Mouse (Mus musculus) adrenal gland, postnatal 14 days (tissue): ENCODE measurements around the gene A630001G21Rik. TPM values are rescaled to one million over a fixed set of nuclear protein-coding genes. Genes with fewer than 3 reads are reported as not detected.
A peak's percentile ranks its signal among the peaks of the same experiment; 100 is the strongest.

Experiments used
- DNase-seq: peaks from one replicate; pipeline ENCODE4 v3.0.0; 2021; ENCODE audit warnings: mixed read lengths
- total RNA-seq: library from RNA; stranded (reverse); gene quantifications from 2 replicates; pipeline ENCODE4 v1.2.3, GENCODE M21; 2021

The A630001G21Rik gene
- total RNA-seq, 1 experiment from 2014 or later: 0.59 TPM

DNA sequence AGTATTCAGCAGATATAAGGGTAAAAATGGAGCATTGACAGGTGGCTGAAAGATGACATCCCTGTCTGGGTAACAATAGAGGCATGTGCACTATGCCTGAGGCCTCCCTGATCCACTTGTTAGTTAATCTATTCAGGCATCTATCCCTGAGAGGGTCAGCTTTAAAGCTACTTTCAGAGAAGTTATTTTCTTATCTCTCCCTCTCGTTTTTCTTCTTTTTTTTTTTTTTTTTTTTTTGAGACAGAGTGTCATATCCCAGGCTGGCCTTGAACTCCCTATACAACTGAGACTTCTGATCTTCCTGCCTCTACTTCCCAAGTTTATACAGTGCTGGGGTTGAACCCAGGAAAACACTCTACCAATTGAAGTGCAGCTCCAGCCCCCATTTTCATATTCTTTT is 10.7 kb downstream of the A630001G21Rik start:
- no peak for DNase-seq

DNA sequence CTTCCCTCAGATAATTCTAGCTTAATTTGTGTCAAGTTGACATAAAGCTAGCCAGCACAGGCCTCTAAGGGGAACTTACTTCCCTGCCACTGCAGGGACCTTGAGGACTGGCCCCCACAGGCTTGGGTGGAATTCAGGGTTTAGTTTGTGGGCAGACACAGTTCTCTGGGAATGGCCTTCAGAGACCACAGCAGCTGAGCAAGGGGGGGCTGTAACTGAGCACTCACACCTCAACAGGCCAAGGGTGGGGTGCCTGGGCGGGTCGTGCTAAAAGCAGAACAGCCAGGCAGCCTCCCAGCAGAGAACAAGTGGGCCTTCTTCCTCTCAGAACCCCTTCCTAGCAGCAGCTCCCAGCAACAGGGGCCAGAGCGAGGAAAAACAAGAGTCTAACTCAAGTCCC is 12.3 kb downstream of the A630001G21Rik start:
- no peak for DNase-seq

GRCm38 (mm10) chr1:85764291-85764690 is 14.2 kb downstream of the A630001G21Rik start:
- DNase-seq: no peak

DNA sequence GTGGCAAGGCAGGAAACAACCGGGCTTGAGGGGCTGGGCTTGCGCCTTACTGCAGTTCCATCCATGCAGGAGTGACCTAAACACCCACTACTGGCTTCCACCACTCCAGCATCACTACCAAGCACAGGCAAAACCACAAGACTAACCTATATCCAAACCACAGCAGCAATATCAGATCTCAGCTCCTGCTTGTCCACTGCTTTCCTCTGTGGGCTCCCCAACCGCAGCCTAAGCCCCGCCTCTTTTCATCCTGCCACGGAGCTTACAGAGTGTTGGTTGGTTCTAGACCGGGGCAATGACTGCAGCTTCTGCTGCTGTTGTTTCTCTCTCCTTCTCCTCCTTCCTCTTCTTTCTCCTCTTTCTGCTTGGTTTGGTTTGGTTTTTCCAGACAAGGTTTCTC is 15.1 kb downstream of the A630001G21Rik start:
- DNase-seq: no peak

GRCm38 (mm10) chr1:85761665-85762064 is 16.8 kb downstream of the A630001G21Rik start:
- no peak for DNase-seq

DNA sequence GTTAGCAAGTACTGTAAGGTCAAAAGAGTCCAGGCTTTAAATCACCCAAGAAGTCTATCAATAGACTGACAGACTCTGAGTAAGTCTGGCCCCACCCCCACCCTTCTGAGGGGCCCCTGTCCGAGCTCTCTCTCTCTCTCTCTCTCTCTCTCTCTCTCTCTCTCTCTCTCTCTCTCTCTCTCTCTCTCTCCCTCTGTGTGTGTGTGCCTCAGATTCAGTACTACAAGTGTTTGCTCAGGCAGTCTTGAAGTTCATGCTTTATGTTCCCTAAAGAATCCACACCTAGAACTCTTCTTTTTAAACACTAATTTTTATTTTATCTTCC is 19.5 kb downstream of the A630001G21Rik start:
- no peak for DNase-seq

GRCm38 (mm10) chr1:85758231-85758968 is 20.0 kb downstream of the A630001G21Rik start:
- DNase-seq: no peak

DNA sequence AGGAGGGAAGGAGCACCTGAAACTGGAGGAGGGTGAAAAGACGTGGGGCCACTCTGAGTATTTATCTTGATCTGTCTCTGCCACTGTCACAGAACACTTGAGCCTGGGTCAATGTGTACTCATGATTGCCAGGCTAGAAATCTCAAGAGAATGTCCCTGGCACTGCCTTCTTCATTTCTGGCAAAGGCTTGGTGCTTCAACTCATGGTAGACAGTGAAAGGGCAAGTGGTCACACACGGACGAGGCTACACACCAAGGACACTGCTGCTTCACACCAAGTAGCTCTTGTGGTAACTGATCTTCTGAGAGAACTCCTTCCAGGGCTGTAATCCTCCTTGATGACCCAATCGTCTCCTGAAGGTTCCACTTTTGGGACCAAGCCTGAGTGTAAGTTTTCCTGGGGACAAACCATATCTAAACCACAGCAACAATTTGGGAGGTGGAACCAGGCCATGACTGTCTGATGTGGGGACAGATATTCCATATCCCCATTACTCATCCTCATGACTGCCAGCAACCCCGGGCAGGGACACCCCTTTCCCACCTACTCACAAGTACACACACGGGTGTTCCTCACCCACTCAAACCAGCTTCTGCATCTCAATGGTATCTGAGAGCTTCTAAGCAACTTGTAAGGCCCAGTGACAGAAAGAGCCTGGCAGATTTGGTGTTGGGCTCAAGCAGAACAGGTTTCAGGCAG is 20.8 kb downstream of the A630001G21Rik start:
- DNase-seq: peak; percentile 22

DNA sequence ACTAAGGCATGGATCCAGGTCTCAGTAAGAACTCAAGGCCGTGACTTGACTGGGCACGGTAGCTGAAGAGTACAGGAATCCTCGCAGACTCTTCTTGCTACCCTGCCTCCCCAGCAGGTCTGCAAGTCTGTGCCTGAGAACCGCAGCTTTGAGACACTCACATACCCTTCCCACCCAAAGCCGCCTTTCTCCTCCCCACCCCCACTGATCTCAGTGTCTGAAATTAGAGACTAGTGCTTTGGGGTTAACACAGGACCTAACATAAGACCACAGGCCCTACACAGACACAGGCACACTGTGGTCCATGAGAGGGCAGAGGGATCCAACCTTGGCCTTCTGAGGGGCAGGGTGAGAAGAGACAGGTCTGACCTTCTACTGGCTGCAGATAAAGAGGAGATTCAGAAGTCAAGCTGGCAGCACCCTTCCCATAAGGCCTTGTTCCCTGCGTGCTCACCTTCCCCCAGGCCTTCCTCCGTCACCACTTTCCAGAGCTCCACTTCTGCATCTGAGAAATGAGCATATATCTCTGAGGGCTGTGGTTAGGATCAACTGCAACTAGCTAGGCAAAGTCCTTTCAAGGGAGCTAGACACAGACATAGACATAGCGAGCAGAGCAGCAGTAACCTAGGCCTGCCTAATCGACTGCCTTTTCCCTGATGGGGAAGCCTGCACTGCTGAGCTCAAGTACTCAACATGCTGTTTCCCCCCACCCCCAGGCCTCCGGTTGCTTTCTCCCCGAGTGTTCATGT is 26.3 kb downstream of the A630001G21Rik start:
- peak; percentile 26 for DNase-seq

DNA sequence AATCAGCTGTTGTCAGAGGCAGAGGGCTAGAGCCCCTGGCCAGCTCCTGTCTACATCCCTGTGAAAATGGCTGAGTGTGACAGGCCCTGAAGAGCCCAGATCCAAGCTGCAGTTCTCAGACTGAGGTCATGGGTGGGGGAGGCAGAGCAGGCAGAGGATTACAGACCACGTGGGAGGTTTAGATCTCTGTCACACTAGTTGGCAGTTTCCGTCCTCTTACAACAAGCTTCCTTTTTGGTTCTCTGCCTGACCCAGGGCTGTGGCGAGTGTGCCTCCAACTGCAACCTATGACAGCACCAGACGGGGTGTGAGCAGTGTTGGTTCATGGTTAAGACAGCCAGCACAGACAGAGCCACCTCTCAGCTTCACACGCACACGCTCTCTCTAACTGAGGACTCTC is 26.9 kb downstream of the A630001G21Rik start:
- peak; percentile 75 for DNase-seq

- no peak for DNase-seq
Observed at GRCm38 (mm10) chr1:85750650-85751049, 27.8 kb downstream of the A630001G21Rik start.

DNA sequence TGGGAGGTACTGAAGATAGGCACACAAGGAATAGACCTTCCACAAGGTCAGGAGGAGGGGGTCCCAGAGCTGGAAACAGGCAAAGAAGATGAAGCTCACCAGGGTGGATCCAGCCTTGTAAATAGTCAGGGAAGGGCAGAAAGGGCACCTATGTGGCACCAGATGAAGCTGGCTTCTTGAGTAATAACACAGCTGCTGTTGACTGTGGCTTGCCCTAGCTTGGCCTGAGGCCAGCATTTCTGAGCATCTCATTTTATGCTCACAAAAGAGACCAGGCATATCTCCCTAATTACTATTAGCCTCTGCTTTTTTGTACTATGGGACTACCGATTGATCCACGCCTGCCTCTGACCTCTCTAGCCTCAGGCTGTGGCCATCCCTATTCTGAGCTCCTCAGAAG is 28.6 kb downstream of the A630001G21Rik start:
- DNase-seq: peak; percentile 51

- peak; percentile 18 for DNase-seq
Observed at GRCm38 (mm10) chr1:85746511-85746910, 31.9 kb downstream of the A630001G21Rik start.

GRCm38 (mm10) chr1:85744539-85744938 is 33.9 kb downstream of the A630001G21Rik start:
- no peak for DNase-seq

GRCm38 (mm10) chr1:85742916-85743505 is 35.4 kb downstream of the A630001G21Rik start:
- DNase-seq: no peak

DNA sequence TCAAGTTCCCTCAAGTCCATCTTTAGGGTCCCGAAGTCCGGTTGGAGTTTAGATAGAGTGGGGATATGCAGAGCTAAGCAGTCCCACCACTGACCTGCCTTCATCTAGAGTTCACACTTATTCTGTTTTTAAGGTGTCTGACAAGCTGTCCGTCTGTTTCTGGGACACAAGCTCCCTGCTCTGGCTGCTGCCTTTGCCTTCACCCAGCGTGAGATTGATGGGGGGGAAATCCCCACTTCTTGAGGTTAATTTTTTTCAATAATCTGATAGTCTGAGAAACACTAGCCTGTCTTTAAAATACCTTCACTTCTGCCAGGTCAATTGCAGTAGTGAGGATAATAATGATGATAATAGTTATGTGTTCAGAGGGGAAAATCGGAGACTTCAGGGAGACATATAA is 36.1 kb downstream of the A630001G21Rik start:
- no peak for DNase-seq

GRCm38 (mm10) chr1:85740923-85741322 is 37.5 kb downstream of the A630001G21Rik start:
- no peak for DNase-seq

GRCm38 (mm10) chr1:85739819-85740218 is 38.6 kb downstream of the A630001G21Rik start:
- no peak for DNase-seq

- DNase-seq: no peak
Observed at GRCm38 (mm10) chr1:85739000-85739399, 39.4 kb downstream of the A630001G21Rik start.

DNA sequence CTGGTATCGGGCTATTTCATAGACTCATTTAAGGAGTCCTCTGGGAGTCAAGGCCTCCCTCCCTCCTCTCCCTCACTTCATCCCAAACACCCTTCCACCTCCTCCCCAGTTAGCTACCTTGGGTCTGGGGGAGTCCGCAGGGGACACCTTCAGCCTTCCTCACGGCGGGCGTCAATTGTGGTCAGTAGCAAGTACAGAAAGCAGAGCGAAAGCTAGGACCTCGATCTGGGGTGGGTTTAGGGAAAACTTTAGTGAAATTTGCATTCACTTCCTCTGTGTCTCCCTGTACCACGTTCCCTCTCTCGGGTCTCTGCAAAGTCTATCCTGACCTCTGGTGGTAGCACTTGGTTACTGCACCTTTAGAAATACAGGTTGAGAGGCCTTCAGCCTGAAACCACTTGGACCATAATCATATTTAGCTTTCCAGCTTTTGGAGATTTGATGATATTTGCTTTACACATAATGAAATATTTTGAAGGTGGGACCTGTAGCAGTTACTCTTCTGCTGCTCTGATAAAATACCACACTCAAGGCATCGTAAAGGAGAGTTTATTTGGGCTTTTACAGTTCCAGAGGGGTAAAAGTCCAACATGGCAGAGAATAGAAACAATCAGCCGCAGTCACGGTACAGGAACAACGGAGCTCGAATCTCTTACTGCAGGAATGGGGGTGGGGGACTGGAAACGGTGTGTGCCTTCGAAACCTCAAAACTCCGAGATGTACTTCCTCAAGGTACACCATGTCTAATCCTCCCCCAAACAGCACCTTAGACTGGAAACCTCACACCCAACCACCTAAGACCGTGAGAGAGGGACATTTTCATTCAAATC is 41.9 kb downstream of the A630001G21Rik start:
- DNase-seq: peak; percentile 86

DNA sequence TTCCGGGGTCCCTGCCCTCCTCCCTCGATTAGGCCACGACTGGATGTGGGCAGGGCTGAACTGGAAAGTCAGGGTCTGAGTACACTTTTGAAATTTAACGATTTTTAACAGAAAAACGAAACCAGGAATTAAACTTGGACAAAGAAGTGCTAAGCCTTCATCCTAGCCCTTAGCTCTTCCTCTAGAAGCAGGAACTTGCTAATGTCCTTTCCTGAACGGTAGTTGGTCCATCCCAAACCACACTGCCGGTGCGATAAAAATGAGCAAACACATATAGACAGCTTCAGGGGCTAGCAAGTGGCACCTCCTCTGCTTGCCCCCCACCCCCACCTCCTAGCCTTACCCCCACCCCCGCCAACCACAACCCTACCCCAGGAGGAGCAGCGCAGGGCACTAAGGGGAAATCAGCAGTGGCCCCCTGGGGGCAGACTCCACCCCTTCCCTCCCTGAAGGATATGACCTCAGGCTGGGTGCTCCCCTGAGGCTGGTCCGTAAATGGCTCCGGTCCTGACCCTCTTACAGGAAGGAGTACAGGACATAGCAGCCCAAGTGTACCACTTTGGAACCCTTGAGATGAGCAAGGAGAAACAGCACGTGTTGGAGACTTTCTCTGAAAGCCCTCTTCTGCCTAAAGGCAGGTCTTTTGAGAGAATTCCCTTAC is 42.9 kb downstream of the A630001G21Rik start:
- peak; percentile 51 for DNase-seq
